Mouse (Mus musculus) heart, adult 8-10 months (tissue): ENCODE data around the gene Arhgap28. TPM values are rescaled to one million over a fixed set of nuclear protein-coding genes. Genes with fewer than 3 reads are reported as not detected.

Experiments used
- DNase-seq: peaks from one replicate; pipeline ENCODE4 v3.0.0; 2022; ENCODE audit warnings: low spot score
- total RNA-seq, 4 experiments: library from RNA; stranded (reverse); gene quantifications; 2 replicates each; pipeline ENCODE4 v1.2.4; 2022

Arhgap28 gene
- total RNA-seq = 1 to 10 TPM; 1.3 to 2.4 (median 2.0) TPM

- DNase-seq = peak; percentile 89
Measured at GRCm38 (mm10) chr17:68003741-68004560, at the start of gene Arhgap28. TSS of gene Arhgap28 (minus strand) at chr17:68004120.

- no peak for DNase-seq
Measured at GRCm38 (mm10) chr17:68046341-68046675, 42.4 kb upstream of the Arhgap28 start.

- DNase-seq = peak; percentile 2
Measured at GRCm38 (mm10) chr17:68045655-68046340, 41.9 kb upstream of the Arhgap28 start.

- no peak for DNase-seq
Measured at GRCm38 (mm10) chr17:68042377-68042776, 38.5 kb upstream of the Arhgap28 start.

- no peak for DNase-seq
Measured at GRCm38 (mm10) chr17:68037011-68037410, 33.1 kb upstream of the Arhgap28 start.

GRCm38 (mm10) chr17:68029495-68029894, 25.6 kb upstream of the Arhgap28 start:
- no peak for DNase-seq

- no peak for DNase-seq
Measured at GRCm38 (mm10) chr17:68028519-68028918, 24.6 kb upstream of the Arhgap28 start.

- DNase-seq = no peak
Measured at GRCm38 (mm10) chr17:68024327-68024726, 20.4 kb upstream of the Arhgap28 start.

- no peak for DNase-seq
Measured at GRCm38 (mm10) chr17:68019466-68020065, 15.6 kb upstream of the Arhgap28 start.

- no peak for DNase-seq
Measured at GRCm38 (mm10) chr17:68017095-68017494, 13.2 kb upstream of the Arhgap28 start.

- no peak for DNase-seq
Measured at GRCm38 (mm10) chr17:68011606-68012005, 7.7 kb upstream of the Arhgap28 start.

GRCm38 (mm10) chr17:68010041-68010440, 6.1 kb upstream of the Arhgap28 start:
- no peak for DNase-seq

- DNase-seq = no peak
Measured at GRCm38 (mm10) chr17:68004581-68005330, 836 bp upstream of the Arhgap28 start.

GRCm38 (mm10) chr17:68002608-68003595, 1.0 kb downstream of the Arhgap28 start:
- DNase-seq = no peak

GRCm38 (mm10) chr17:67999801-68000200, 4.1 kb downstream of the Arhgap28 start:
- no peak for DNase-seq

GRCm38 (mm10) chr17:67996769-67997155, 7.2 kb downstream of the Arhgap28 start:
- DNase-seq = no peak

GRCm38 (mm10) chr17:67996097-67996768, 7.7 kb downstream of the Arhgap28 start:
- no peak for DNase-seq

GRCm38 (mm10) chr17:67995277-67995819, 8.6 kb downstream of the Arhgap28 start:
- DNase-seq = no peak

GRCm38 (mm10) chr17:67994861-67995260, 9.1 kb downstream of the Arhgap28 start:
- no peak for DNase-seq
